Mouse (Mus musculus): ENCODE data around the gene Clcnkb. TPM values are rescaled to one million over a fixed set of nuclear protein-coding genes. Genes with fewer than 3 reads are reported as not detected.

The Clcnkb gene
- polyA plus RNA-seq, 1 experiment from 2014 or later: 161 TPM

GRCm38 (mm10) chr4:141429381-141429780, 13.6 kb upstream of the Clcnkb start:
- Histone ChIP-seq H3K27ac (no peak overlapping the region), H3K4me3 (replicated peaks; ENCODE audit: low read depth, low read length) (no peak overlapping the region), H3K4me2 (ENCODE audit: low read length) (no peak overlapping the region), H3K27me3 (ENCODE audit: insufficient read depth, low read length) (no peaks in the 10 kb centered on the region), H3K9me3 (replicated peaks; ENCODE audit: low read length) (no peaks in the 10 kb centered on the region), H3K9ac (ENCODE audit: low read depth, low read length) (no peak overlapping the region), H3K36me3 (ENCODE audit: insufficient read depth, low read length) (no peaks in the 10 kb centered on the region), H3K4me1 (replicated peaks; ENCODE audit: insufficient read depth, low read length) (peaks cover 20% of the 10 kb centered on the region; the same call in 1 of the 2 replicates)
- WGBS: 83% methylated on average over 6 of the region's 6 CpGs
- DNase-seq (ENCODE audit: low spot score) (no peak), ATAC-seq (replicated peaks; ENCODE audit: low FRiP score, low read depth) (no peak)
- TF ChIP-seq CTCF (IDR thresholded peaks at IDR 0.05; ENCODE audit: low read depth): no peak

GRCm38 (mm10) chr4:141427921-141428320, 12.1 kb upstream of the Clcnkb start:
- Histone ChIP-seq H3K9me3 (replicated peaks; ENCODE audit: low read length) (no peaks in the 10 kb centered on the region), H3K27me3 (ENCODE audit: insufficient read depth, low read length) (no peaks in the 10 kb centered on the region), H3K4me3 (replicated peaks; ENCODE audit: low read depth, low read length) (no peak overlapping the region), H3K4me1 (replicated peaks; ENCODE audit: insufficient read depth, low read length) (peaks cover 20% of the 10 kb centered on the region; the same call in 1 of the 2 replicates), H3K36me3 (ENCODE audit: insufficient read depth, low read length) (no peaks in the 10 kb centered on the region), H3K9ac (ENCODE audit: low read depth, low read length) (no peak overlapping the region), H3K4me2 (ENCODE audit: low read length) (no peak overlapping the region), H3K27ac (no peak overlapping the region)
- no peak for ATAC-seq (replicated peaks; ENCODE audit: low FRiP score, low read depth)
- 91% methylated on average over 13 of the region's 13 CpGs for WGBS
- no peak for DNase-seq (ENCODE audit: low spot score)
- no peak for TF ChIP-seq CTCF (IDR thresholded peaks at IDR 0.05; ENCODE audit: low read depth)

GRCm38 (mm10) chr4:141426796-141427745, 11.3 kb upstream of the Clcnkb start:
- H3K27me3 ChIP-seq (ENCODE audit: insufficient read depth, low read length): no peaks in the 10 kb centered on the region
- ATAC-seq (replicated peaks; ENCODE audit: low FRiP score, low read depth) (no peak), DNase-seq (ENCODE audit: low spot score) (no peak)
- H3K9ac ChIP-seq (ENCODE audit: low read depth, low read length): no peak overlapping the region
- WGBS: 71% methylated on average over 10 of the region's 10 CpGs
- TF ChIP-seq CTCF (IDR thresholded peaks at IDR 0.05; ENCODE audit: low read depth): no peak
- no peak overlapping the region for H3K4me3 ChIP-seq (replicated peaks; ENCODE audit: low read depth, low read length)
- H3K36me3 ChIP-seq (ENCODE audit: insufficient read depth, low read length): no peaks in the 10 kb centered on the region
- peak overlapping the region; percentile 79 for H3K27ac ChIP-seq
- peaks cover 20% of the 10 kb centered on the region; the same call in 1 of the 2 replicates for H3K4me1 ChIP-seq (replicated peaks; ENCODE audit: insufficient read depth, low read length)
- no peak overlapping the region for H3K4me2 ChIP-seq (ENCODE audit: low read length)
- H3K9me3 ChIP-seq (replicated peaks; ENCODE audit: low read length): no peaks in the 10 kb centered on the region

GRCm38 (mm10) chr4:141425484-141426479, 10.0 kb upstream of the Clcnkb start:
- 4% methylated on average over 35 of the region's 36 CpGs for WGBS
- peak overlapping the region; percentile 82 for H3K4me2 ChIP-seq (ENCODE audit: low read length)

GRCm38 (mm10) chr4:141423691-141424431, 8.0 kb upstream of the Clcnkb start:
- Histone ChIP-seq H3K9me3 (replicated peaks; ENCODE audit: low read length) (no peaks in the 10 kb centered on the region), H3K9ac (ENCODE audit: low read depth, low read length) (no peak overlapping the region), H3K27ac (no peak overlapping the region), H3K27me3 (ENCODE audit: insufficient read depth, low read length) (no peaks in the 10 kb centered on the region), H3K4me1 (replicated peaks; ENCODE audit: insufficient read depth, low read length) (peaks cover 40% of the 10 kb centered on the region), H3K4me2 (ENCODE audit: low read length) (no peak overlapping the region), H3K36me3 (ENCODE audit: insufficient read depth, low read length) (no peaks in the 10 kb centered on the region), H3K4me3 (replicated peaks; ENCODE audit: low read depth, low read length) (no peak overlapping the region)
- no peak for TF ChIP-seq CTCF (IDR thresholded peaks at IDR 0.05; ENCODE audit: low read depth)
- 82% methylated on average over 13 of the region's 13 CpGs for WGBS
- ATAC-seq (replicated peaks; ENCODE audit: low FRiP score, low read depth) (no peak), DNase-seq (ENCODE audit: low spot score) (no peak)

More at GRCm38 (mm10) chr4:141425484-141426479, 10.0 kb upstream of the Clcnkb start:
- ATAC-seq (replicated peaks; ENCODE audit: low FRiP score, low read depth) (peak; percentile 85), DNase-seq (ENCODE audit: low spot score) (peak; percentile 48)
- TF ChIP-seq CTCF (IDR thresholded peaks at IDR 0.05; ENCODE audit: low read depth): no peak
- H3K4me3 ChIP-seq (replicated peaks; ENCODE audit: low read depth, low read length): peak overlapping the region; percentile 34
- no peaks in the 10 kb centered on the region for H3K36me3 ChIP-seq (ENCODE audit: insufficient read depth, low read length)
- H3K27me3 ChIP-seq (ENCODE audit: insufficient read depth, low read length): no peaks in the 10 kb centered on the region
- peak overlapping the region; percentile 55 for H3K9ac ChIP-seq (ENCODE audit: low read depth, low read length)
- H3K27ac ChIP-seq: peak overlapping the region; percentile 79
- H3K4me1 ChIP-seq (replicated peaks; ENCODE audit: insufficient read depth, low read length): peaks cover 28% of the 10 kb centered on the region
- H3K9me3 ChIP-seq (replicated peaks; ENCODE audit: low read length): no peaks in the 10 kb centered on the region
